8 mouse cellular contexts compared by ENCODE assay signal in genomic region chr9:109095137-109095982, GRCm38 (mm10). TPM values are rescaled to one million over a fixed set of nuclear protein-coding genes. Genes with fewer than 3 reads are reported as not detected.
DNase-seq lines count a peak whose midpoint lies in the region; ATAC-seq and TF ChIP-seq lines count a peak whose summit lies in the region.

Plxnb1 (plus strand) TSS chr9:109095389.

- H3K79me2 ChIP-seq in CH12.LX (replicated peaks; ENCODE audit: control insufficient read depth, extremely low read depth, insufficient read depth, poor library complexity, severe bottlenecking), result no peaks in the 10 kb centered on the region

- intact Hi-C loops in heart, postnatal 10 days (cut with DNase I), result no loop called here

- peak within 1 kb of the TSS; percentile 95 for H3K4me2 ChIP-seq in CH12.LX (ENCODE audit: insufficient read depth, low read depth, poor library complexity, severe bottlenecking)
- peak within 1 kb of the TSS; percentile 71 for H3K4me2 ChIP-seq in neural tube, embryonic 15.5 days

- dilution Hi-C loops in CH12.LX (cut with MboI; ENCODE audit: extremely low pct_ligation_motif_present, extremely low pct_unique_long_range_greater_than_20kb, low sequenced_read_pairs), result no loop called here

- H3K27ac ChIP-seq in CH12.LX (ENCODE audit: insufficient read depth, low read depth), result no peak within 1 kb of the TSS
- H3K27ac ChIP-seq in bone marrow macrophage, adult 2 months (ENCODE audit: insufficient read depth, low read depth, low read length), result no peak within 1 kb of the TSS
- peak within 1 kb of the TSS; percentile 100 for H3K27ac ChIP-seq in forebrain, embryonic 10.5 days
- peak within 1 kb of the TSS; percentile 97 for H3K27ac ChIP-seq in neural tube, embryonic 15.5 days (replicated peaks)

- H3K4me1 ChIP-seq in CH12.LX (ENCODE audit: control insufficient read depth in 1 of 2, insufficient read depth in 2 of 2), result peaks cover 4 to 9% of the 10 kb centered on the region in 2 experiments; a peak in 2 of 4 replicates
- H3K4me1 ChIP-seq in bone marrow macrophage, adult 2 months (ENCODE audit: control insufficient read depth, insufficient read depth, low read length), result peaks cover 3% of the 10 kb centered on the region; the same call in 1 of the 2 replicates
- peaks cover 77% of the 10 kb centered on the region for H3K4me1 ChIP-seq in forebrain, embryonic 10.5 days
- H3K4me1 ChIP-seq in neural tube, embryonic 15.5 days, result peaks cover 57% of the 10 kb centered on the region

- peak within 1 kb of the TSS in 2 of 3 experiments; percentile 23 to 65 for H3K4me3 ChIP-seq in CH12.LX (replicated peaks in 1 of 3; ENCODE audit: low read depth in 2 of 3, low read length in 2 of 3, poor library complexity in 1 of 3)
- H3K4me3 ChIP-seq in bone marrow macrophage, adult 2 months (ENCODE audit: insufficient read depth, low read length), result peak within 1 kb of the TSS; percentile 59
- H3K4me3 ChIP-seq in forebrain, embryonic 10.5 days, result peak within 1 kb of the TSS; percentile 83
- peak within 1 kb of the TSS; percentile 82 for H3K4me3 ChIP-seq in neural tube, embryonic 15.5 days (replicated peaks)

- peaks cover 61% of the 10 kb centered on the region for H3K27me3 ChIP-seq in CH12.LX (replicated peaks)
- 0 out of 2 replicates have a peak, but pooled peaks cover 10% of the 10 kb centered on the region for H3K27me3 ChIP-seq in forebrain, embryonic 10.5 days (ENCODE audit: poor library complexity, severe bottlenecking)
- no peaks in the 10 kb centered on the region for H3K27me3 ChIP-seq in neural tube, embryonic 15.5 days (replicated peaks)

- peaks cover 20 to 28% of the 10 kb centered on the region in 2 experiments for H3K36me3 ChIP-seq in CH12.LX (replicated peaks in 1 of 2; ENCODE audit: control insufficient read depth in 1 of 2, insufficient read depth in 1 of 2, low read length in 1 of 2)
- H3K36me3 ChIP-seq in forebrain, embryonic 10.5 days (replicated peaks), result peaks cover 46% of the 10 kb centered on the region
- peaks cover 16% of the 10 kb centered on the region for H3K36me3 ChIP-seq in neural tube, embryonic 15.5 days

- TF ChIP-seq POLR2A in CH12.LX (IDR thresholded peaks at IDR 0.05; ENCODE audit: low read depth, low read length), result no peak
- no peak for TF ChIP-seq POLR2A in bone marrow macrophage, adult 2 months (IDR thresholded peaks at IDR 0.05; ENCODE audit: borderline replicate concordance, low read depth, low read length)

- no peak for TF ChIP-seq RAD21 in CH12.LX (IDR thresholded peaks at IDR 0.05; ENCODE audit: low read depth, low read length)

- peak; percentile 67 for ATAC-seq in neural tube, embryonic 15.5 days (ENCODE audit: low FRiP score)

- no peak for TF ChIP-seq EP300 in CH12.LX (IDR thresholded peaks at IDR 0.05; ENCODE audit: low read length)

- TF ChIP-seq CTCF in CH12.LX (conservative IDR thresholded peaks at IDR 0.05 in 1 of 2, IDR thresholded peaks at IDR 0.05 in 1 of 2; ENCODE audit: low read depth in 2 of 2, low read length in 2 of 2), result no peak
- TF ChIP-seq CTCF in bone marrow macrophage, adult 2 months (IDR thresholded peaks at IDR 0.05; ENCODE audit: low read depth, low read length), result no peak

- H3K9ac ChIP-seq in CH12.LX (ENCODE audit: insufficient read depth, low read depth), result peak within 1 kb of the TSS; percentile 52
- peak within 1 kb of the TSS; percentile 79 for H3K9ac ChIP-seq in neural tube, embryonic 15.5 days (replicated peaks)

- in situ Hi-C loops in CH12.LX (cut with MboI; ENCODE audit: low pct_ligation_motif_present, low pct_unique_long_range_greater_than_20kb, low sequenced_read_pairs), result no loop called here

- no peaks in the 10 kb centered on the region for H3K9me3 ChIP-seq in CH12.LX (replicated peaks; ENCODE audit: low read length)
- no peaks in the 10 kb centered on the region for H3K9me3 ChIP-seq in forebrain, embryonic 10.5 days
- H3K9me3 ChIP-seq in neural tube, embryonic 15.5 days (replicated peaks), result no peaks in the 10 kb centered on the region

- WGBS in forebrain, embryonic 10.5 days, result under 1% methylated on average over 100 of the region's 102 CpGs
- under 1% methylated on average over 97 of the region's 102 CpGs for WGBS in neural tube, embryonic 15.5 days

- no peak for DNase-seq in CH12.LX (ENCODE audit: extremely low read depth)
- DNase-seq in forebrain, embryonic 10.5 days (ENCODE audit: extremely low spot score, low spot score), result peak; percentile 88
- DNase-seq in heart, postnatal 10 days, result peak; percentile 80 to 84
- DNase-seq in layer of hippocampus, adult 18-20 months (ENCODE audit: low spot score in 2 of 2), result peak; percentile 56 to 70
- DNase-seq in lung, adult 18-20 months, result peak; percentile 71 to 74
- peak; percentile 76 for DNase-seq in thymus, postnatal 25 days

TF ChIP-seq in CH12.LX, 34 proteins besides CTCF, POLR2A, EP300 and RAD21:
- TF ChIP-seq POLR2AphosphoS2 (IDR thresholded peaks at IDR 0.05; ENCODE audit: low read depth, low read length) (no peak), NRF1 (IDR thresholded peaks at IDR 0.05; ENCODE audit: low read depth, low read length) (0 out of 2 replicates have a peak, but pooled peaks have one; percentile 17), RCOR1 (conservative IDR thresholded peaks at IDR 0.05; ENCODE audit: low read depth, low read length) (no peak), GABPA (IDR thresholded peaks at IDR 0.05; ENCODE audit: insufficient replicate concordance, low read depth, low read length) (no peak), MAFK (IDR thresholded peaks at IDR 0.05; ENCODE audit: insufficient replicate concordance, low read length) (no peak), IRF4 (IDR thresholded peaks at IDR 0.05; ENCODE audit: low read depth, low read length) (no peak), UBTF (IDR thresholded peaks at IDR 0.05; ENCODE audit: low read depth, low read length) (peak; percentile 56; the same call in 1 of the 2 replicates), E2F4 (IDR thresholded peaks at IDR 0.05; ENCODE audit: insufficient replicate concordance, low read depth, low read length) (no peak), MYC (IDR thresholded peaks at IDR 0.05; ENCODE audit: low read depth, low read length) (no peak), ZC3H11A (IDR thresholded peaks at IDR 0.05; ENCODE audit: low read depth, low read length) (no peak)

RNA-seq across cellular contexts. Expression of gene Plxnb1, which starts in this region (rescaled TPM):
- total RNA-seq in CH12.LX (2012; rRNA removed), result under 0.01 TPM in 1 of 2 replicates, not detected in the other
- total RNA-seq in CH12.LX (2014; rRNA removed), result not detected in 2 replicates
- polyA plus RNA-seq in CH12.LX (2012; ENCODE audit: insufficient read length, low read depth), result not detected in 2 replicates
- not detected in 2 replicates for polyA plus RNA-seq in bone marrow macrophage, adult 2 months (2012; ENCODE audit: insufficient read depth, insufficient read length, missing spikeins)
- 27.0 and 28.9 TPM in 2 replicates for polyA plus RNA-seq in forebrain, embryonic 10.5 days (2016; fragmentation: Nextera tagmentation; extraction: Ambion mirVana)
- total RNA-seq in heart, postnatal 10 days (2021), result 10 to 100 TPM; 23.8 to 28.3 TPM
- 10 to 100 TPM; 70.4 to 76.5 TPM for total RNA-seq in layer of hippocampus, adult 18-20 months (2021)
- polyA plus RNA-seq in neural tube, embryonic 15.5 days (2015; fragmentation: Nextera tagmentation; extraction: Ambion mirVana), result 11.6 and 13.7 TPM in 2 replicates

Comparison
In these comparisons a context has a peak if more than half of its experiments do, and no peak if none do; other contexts are left out.
1. RNA of gene Plxnb1 (total RNA-seq): 70.4 to 76.5 TPM in layer of hippocampus, adult 18-20 months and 23.8 to 28.3 TPM in heart, postnatal 10 days; under 0.01 TPM in CH12.LX; every median in the first group is over 10 times any median in the second.
2. RNA of gene Plxnb1 (polyA plus RNA-seq): 27.0 to 28.9 TPM in forebrain, embryonic 10.5 days and 11.6 to 13.7 TPM in neural tube, embryonic 15.5 days; not detected in bone marrow macrophage, adult 2 months and not detected in CH12.LX; every median in the first group is over 10 times any median in the second.
3. H3K27ac ChIP-seq: peak in forebrain, embryonic 10.5 days (single experiment) and neural tube, embryonic 15.5 days (single experiment); none in CH12.LX (single experiment) and bone marrow macrophage, adult 2 months (single experiment).
4. Peak in every context shown above with its lines, with median percentiles within 50 percentile points of each other: H3K4me3 ChIP-seq.